Mouse (Mus musculus): ENCODE results near the gene Hspa12b. TPM values are rescaled to one million over a fixed set of nuclear protein-coding genes. Genes with fewer than 3 reads are reported as not detected.

The Hspa12b gene
- polyA plus RNA-seq, 1 experiment from 2014 or later: 3.3 TPM

DNA sequence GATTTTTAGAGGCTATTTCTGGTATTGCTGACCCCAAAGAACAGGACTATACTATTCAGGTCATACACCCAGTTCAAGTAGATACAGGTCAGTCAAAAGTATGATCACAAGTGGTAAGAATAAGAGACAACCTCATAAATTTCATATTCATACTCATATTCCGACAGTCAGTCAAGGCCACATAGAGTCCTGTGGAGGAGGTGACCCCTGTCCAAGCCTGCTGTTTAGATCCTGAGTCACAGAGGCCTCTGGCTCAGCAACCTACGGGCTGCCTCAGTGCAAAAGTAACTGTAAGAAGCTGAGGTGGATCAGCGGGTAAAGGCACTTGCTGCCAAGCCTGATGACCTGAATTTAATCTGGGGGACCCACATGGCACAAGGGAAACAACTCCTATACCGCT is 27.0 kb downstream of the Hspa12b start:
- no peak overlapping the region for H3K27ac ChIP-seq (ENCODE audit: low read depth, low read length)
- no peak overlapping the region for H3K4me3 ChIP-seq (ENCODE audit: low read depth, low read length)
- peaks cover 13% of the 10 kb centered on the region for H3K4me1 ChIP-seq (ENCODE audit: control insufficient read depth, insufficient read depth, low read length)
- H3K27me3 ChIP-seq (ENCODE audit: control insufficient read depth, insufficient read depth, low read length): no peaks in the 10 kb centered on the region
- no peak for ATAC-seq (ENCODE audit: low FRiP score)
- no peaks in the 10 kb centered on the region for H3K9me3 ChIP-seq (ENCODE audit: control insufficient read depth, low read length)
- WGBS: 94% methylated on average over 4 of the region's 4 CpGs
- no peak overlapping the region for H3K4me2 ChIP-seq
- no peak overlapping the region for H3K9ac ChIP-seq (ENCODE audit: low read length)
- peaks cover 13% of the 10 kb centered on the region for H3K36me3 ChIP-seq (ENCODE audit: control insufficient read depth, insufficient read depth, low read length)
- DNase-seq (ENCODE audit: low spot score, missing footprints): peak; percentile 66

DNA sequence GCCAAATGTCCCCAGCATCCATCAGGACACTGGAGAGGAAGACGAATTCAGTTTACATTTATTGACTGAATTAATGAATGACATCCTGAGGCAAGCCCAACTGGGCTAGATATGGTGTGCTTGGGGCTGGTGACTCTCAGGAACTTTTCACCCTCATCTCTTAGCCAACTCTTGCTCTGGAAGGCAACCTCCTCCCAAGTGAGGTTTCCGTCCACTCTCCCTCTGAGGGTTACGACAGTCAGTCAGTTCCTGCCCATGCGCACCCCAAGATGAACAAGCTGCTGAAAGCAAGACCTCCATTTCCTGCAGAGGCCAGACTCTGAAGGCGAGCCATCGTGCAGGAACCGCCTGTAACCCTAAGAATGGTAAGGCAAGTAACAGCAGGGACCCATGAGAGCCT is 29.9 kb downstream of the Hspa12b start:
- H3K4me1 ChIP-seq (ENCODE audit: control insufficient read depth, insufficient read depth, low read length): peaks cover 20% of the 10 kb centered on the region
- DNase-seq (ENCODE audit: low spot score, missing footprints) (no peak), ATAC-seq (ENCODE audit: low FRiP score) (no peak)
- no peak overlapping the region for H3K9ac ChIP-seq (ENCODE audit: low read length)
- 97% methylated on average over 7 of the region's 7 CpGs for WGBS
- H3K36me3 ChIP-seq (ENCODE audit: control insufficient read depth, insufficient read depth, low read length): peaks cover 5% of the 10 kb centered on the region; the same call in 1 of the 2 replicates
- H3K9me3 ChIP-seq (ENCODE audit: control insufficient read depth, low read length): no peaks in the 10 kb centered on the region
- no peaks in the 10 kb centered on the region for H3K27me3 ChIP-seq (ENCODE audit: control insufficient read depth, insufficient read depth, low read length)
- no peak overlapping the region for H3K4me3 ChIP-seq (ENCODE audit: low read depth, low read length)
- H3K27ac ChIP-seq (ENCODE audit: low read depth, low read length): no peak overlapping the region
- no peak overlapping the region for H3K4me2 ChIP-seq

DNA sequence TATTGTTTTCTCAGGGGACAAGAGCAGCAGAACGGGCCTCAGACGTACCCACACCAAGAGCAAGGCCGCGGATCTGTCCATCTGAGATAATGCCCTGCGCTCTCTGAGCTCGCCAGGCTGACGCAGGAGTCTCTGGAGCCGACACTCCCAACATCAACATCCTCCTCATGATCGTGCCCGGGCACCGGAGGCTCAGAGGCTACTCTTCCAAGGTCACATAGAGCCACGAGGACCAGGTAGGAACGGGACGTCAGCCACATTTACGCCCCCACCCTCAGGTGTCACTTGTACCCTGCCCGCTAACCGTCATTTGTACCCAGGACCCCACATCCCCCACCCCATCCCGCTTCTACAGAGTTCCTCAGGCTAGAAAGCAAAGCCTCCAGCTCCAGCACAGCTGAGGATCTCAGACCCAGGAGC is 32.4 kb downstream of the Hspa12b start:
- under 1% methylated on average over 18 of the region's 18 CpGs for WGBS
- Histone ChIP-seq H3K4me3 (ENCODE audit: low read depth, low read length) (peak overlapping the region; percentile 63), H3K4me2 (peak overlapping the region; percentile 85), H3K27ac (ENCODE audit: low read depth, low read length) (peak overlapping the region; percentile 32; the same call in 1 of the 2 replicates), H3K9me3 (ENCODE audit: control insufficient read depth, low read length) (no peaks in the 10 kb centered on the region), H3K4me1 (ENCODE audit: control insufficient read depth, insufficient read depth, low read length) (peaks cover 20% of the 10 kb centered on the region), H3K36me3 (ENCODE audit: control insufficient read depth, insufficient read depth, low read length) (no peaks in the 10 kb centered on the region), H3K27me3 (ENCODE audit: control insufficient read depth, insufficient read depth, low read length) (no peaks in the 10 kb centered on the region), H3K9ac (ENCODE audit: low read length) (peak overlapping the region; percentile 69)
- peak; percentile 74 for ATAC-seq (ENCODE audit: low FRiP score)
- DNase-seq (ENCODE audit: low spot score, missing footprints): no peak

DNA sequence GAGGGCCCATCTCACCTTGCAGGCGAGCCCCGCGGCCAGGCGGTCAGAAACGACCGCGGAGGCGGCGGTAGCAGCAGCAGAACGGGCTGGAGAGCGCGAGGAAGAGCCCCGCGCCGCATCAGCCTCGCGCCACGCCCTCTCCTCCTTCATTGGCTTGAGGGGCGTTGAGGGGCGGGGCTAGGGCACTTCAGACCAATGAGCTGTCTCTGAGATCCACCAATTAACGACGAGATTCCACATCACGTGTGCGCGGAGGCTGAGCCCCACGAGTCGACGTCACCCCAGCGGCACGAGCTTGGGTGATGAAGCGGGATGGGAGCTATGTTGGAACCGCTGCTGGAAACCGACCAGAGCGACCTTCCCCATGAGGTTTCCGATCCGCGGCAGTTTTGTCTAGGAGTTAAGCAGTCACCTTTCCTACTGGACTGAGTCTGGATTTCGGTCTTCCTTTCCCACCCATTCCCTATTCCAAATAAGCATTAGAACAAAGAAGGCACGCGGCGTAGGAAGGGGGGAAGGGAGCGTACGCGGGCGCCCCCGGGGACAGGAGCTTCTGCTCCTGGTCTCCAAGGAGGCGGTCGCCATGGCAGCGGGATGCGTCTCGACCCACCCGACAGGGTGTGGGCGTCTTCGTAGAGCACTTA is 33.0 kb downstream of the Hspa12b start, which contains the start of gene 1700037H04Rik:
Gene 1700037H04Rik, minus strand, starts transcription at position 144 of the 644 bp plus-strand sequence.
- peak within 1 kb of the TSS; percentile 90 for H3K27ac ChIP-seq (ENCODE audit: low read depth, low read length)
- peak within 1 kb of the TSS; percentile 72 for H3K9ac ChIP-seq (ENCODE audit: low read length)
- ATAC-seq (ENCODE audit: low FRiP score) (peak; percentile 97), DNase-seq (ENCODE audit: low spot score, missing footprints) (peak; percentile 99)
- no peaks in the 10 kb centered on the region for H3K9me3 ChIP-seq (ENCODE audit: control insufficient read depth, low read length)
- peak within 1 kb of the TSS; percentile 85 for H3K4me2 ChIP-seq
- under 1% methylated on average over 54 of the region's 54 CpGs for WGBS
- H3K4me1 ChIP-seq (ENCODE audit: control insufficient read depth, insufficient read depth, low read length): peaks cover 20% of the 10 kb centered on the region
- no peaks in the 10 kb centered on the region for H3K27me3 ChIP-seq (ENCODE audit: control insufficient read depth, insufficient read depth, low read length)
- H3K4me3 ChIP-seq (ENCODE audit: low read depth, low read length): peak within 1 kb of the TSS; percentile 63
- H3K36me3 ChIP-seq (ENCODE audit: control insufficient read depth, insufficient read depth, low read length): no peaks in the 10 kb centered on the region

DNA sequence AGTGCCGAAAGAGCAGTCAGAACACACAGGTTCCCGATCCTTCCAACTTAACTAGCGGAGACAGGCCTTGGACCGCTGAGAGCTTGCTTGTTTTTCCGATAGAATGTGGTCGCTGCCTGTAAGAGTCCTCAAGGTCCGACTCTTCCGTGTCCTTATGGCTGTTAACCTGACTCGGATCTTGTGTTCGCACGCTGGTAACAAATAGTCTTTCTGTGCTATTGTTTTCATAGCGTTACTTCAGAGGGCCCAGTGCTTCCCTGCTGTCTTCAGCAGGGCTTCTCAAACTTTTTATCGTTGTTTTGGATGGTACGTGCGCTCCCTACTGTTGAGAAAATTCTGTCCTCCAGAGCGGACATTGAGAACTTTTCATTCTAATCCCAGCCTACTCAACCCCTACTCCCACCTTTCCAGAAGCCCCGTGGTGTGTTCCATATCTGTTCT is 33.6 kb downstream of the Hspa12b start:
- Histone ChIP-seq H3K27ac (ENCODE audit: low read depth, low read length) (peak overlapping the region; percentile 90), H3K4me3 (ENCODE audit: low read depth, low read length) (peak overlapping the region; percentile 63), H3K4me2 (peak overlapping the region; percentile 68), H3K27me3 (ENCODE audit: control insufficient read depth, insufficient read depth, low read length) (no peaks in the 10 kb centered on the region), H3K36me3 (ENCODE audit: control insufficient read depth, insufficient read depth, low read length) (no peaks in the 10 kb centered on the region), H3K9ac (ENCODE audit: low read length) (peak overlapping the region; percentile 72), H3K9me3 (ENCODE audit: control insufficient read depth, low read length) (no peaks in the 10 kb centered on the region), H3K4me1 (ENCODE audit: control insufficient read depth, insufficient read depth, low read length) (peaks cover 20% of the 10 kb centered on the region)
- DNase-seq (ENCODE audit: low spot score, missing footprints): no peak
- no peak for ATAC-seq (ENCODE audit: low FRiP score)
- WGBS: 1% methylated on average over 17 of the region's 17 CpGs

DNA sequence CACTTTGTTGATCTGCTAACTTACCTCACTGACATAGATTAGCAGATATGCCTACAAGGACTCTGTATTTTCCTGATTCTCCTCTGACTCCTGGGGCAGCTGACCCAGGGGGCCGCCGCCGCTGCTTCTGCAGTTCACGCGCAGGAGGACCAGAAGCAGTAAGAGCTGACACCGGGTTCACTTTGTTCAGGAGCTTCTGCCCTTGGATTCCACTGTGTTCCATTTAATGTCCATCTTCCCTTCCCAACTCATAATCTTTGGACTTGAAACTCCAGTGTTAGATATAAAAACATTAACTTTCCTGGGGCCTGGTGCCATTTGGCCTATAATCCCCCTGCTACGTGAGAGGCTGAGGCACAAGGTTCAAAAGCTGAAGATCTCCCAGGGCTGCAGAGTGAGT is 36.8 kb downstream of the Hspa12b start:
- Histone ChIP-seq H3K9me3 (ENCODE audit: control insufficient read depth, low read length) (no peaks in the 10 kb centered on the region), H3K4me1 (ENCODE audit: control insufficient read depth, insufficient read depth, low read length) (peaks cover 8% of the 10 kb centered on the region), H3K36me3 (ENCODE audit: control insufficient read depth, insufficient read depth, low read length) (no peaks in the 10 kb centered on the region), H3K27ac (ENCODE audit: low read depth, low read length) (no peak overlapping the region), H3K9ac (ENCODE audit: low read length) (no peak overlapping the region), H3K4me2 (no peak overlapping the region), H3K4me3 (ENCODE audit: low read depth, low read length) (no peak overlapping the region), H3K27me3 (ENCODE audit: control insufficient read depth, insufficient read depth, low read length) (no peaks in the 10 kb centered on the region)
- no peak for ATAC-seq (ENCODE audit: low FRiP score)
- WGBS: 71% methylated on average over 7 of the region's 7 CpGs
- no peak for DNase-seq (ENCODE audit: low spot score, missing footprints)

DNA sequence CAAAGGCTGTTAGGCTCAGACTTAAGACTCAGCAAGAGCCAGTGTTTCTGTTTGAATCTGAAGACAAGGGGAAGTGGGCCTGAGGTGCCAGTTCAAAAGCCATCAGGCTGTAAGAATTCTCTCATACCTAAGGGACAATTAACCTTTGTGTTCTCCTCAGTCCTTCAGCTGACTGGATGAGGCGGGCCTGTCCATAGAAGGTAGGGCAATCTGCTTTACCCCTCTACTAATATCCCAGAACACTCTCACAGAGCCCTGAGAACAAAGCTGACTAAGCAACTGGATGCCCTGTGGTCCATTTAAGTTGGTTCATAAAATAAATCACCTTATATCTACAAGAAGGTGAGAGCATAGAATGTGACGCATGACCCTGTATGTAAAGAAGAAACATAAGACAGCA is 39.1 kb downstream of the Hspa12b start:
- WGBS: 89% methylated on average over 2 of the region's 2 CpGs
- Histone ChIP-seq H3K27ac (ENCODE audit: low read depth, low read length) (no peak overlapping the region), H3K27me3 (ENCODE audit: control insufficient read depth, insufficient read depth, low read length) (peaks cover 8% of the 10 kb centered on the region), H3K9me3 (ENCODE audit: control insufficient read depth, low read length) (no peaks in the 10 kb centered on the region), H3K4me2 (no peak overlapping the region), H3K9ac (ENCODE audit: low read length) (no peak overlapping the region), H3K4me3 (ENCODE audit: low read depth, low read length) (no peak overlapping the region), H3K36me3 (ENCODE audit: control insufficient read depth, insufficient read depth, low read length) (no peaks in the 10 kb centered on the region), H3K4me1 (ENCODE audit: control insufficient read depth, insufficient read depth, low read length) (0 out of 2 replicates have a peak, but pooled peaks cover 2% of the 10 kb centered on the region)
- no peak for DNase-seq (ENCODE audit: low spot score, missing footprints)
- ATAC-seq (ENCODE audit: low FRiP score): no peak

DNA sequence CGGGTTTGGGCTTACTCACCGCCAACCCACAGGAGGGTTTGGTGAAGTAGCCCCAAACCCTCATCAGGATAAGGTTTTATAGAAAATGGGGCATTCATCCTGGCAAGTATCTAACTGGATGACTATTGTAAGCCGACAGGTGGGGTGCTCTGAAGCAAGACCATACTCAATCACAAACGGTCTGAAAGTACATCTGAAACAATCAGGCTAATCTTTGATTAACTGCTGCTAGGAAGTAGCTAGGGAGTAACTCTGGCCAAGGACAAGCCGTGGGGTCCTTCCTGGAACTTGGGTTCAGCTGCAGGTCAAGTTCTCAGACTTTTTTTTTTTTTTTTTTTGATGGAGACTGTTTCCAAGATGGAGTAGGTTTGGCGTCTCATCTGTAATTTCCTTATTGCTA is 40.9 kb downstream of the Hspa12b start:
- no peak overlapping the region for H3K4me3 ChIP-seq (ENCODE audit: low read depth, low read length)
- 89% methylated on average over 6 of the region's 6 CpGs for WGBS

DNA sequence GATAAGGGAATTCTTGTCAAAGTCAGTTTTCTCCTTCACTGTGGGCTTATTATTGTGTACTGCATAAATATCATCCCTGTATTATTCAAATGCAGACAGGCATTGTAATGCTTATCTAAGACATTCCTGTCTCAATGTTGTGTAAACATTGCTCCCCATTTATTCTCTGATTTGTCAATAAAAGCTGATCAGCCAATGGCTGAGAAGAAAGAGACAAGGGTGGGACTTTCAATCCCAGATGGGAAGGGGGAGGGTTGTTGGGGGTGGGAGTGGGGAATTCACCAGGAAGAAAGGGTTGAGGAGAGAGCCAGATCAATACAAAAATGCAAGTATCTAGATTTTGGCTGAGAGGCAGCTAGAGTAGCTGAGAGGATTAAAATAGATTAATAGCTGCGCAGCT is 41.8 kb downstream of the Hspa12b start:
- Histone ChIP-seq H3K36me3 (ENCODE audit: control insufficient read depth, insufficient read depth, low read length) (no peaks in the 10 kb centered on the region), H3K27ac (ENCODE audit: low read depth, low read length) (no peak overlapping the region), H3K4me3 (ENCODE audit: low read depth, low read length) (no peak overlapping the region), H3K4me1 (ENCODE audit: control insufficient read depth, insufficient read depth, low read length) (peaks cover 9% of the 10 kb centered on the region), H3K27me3 (ENCODE audit: control insufficient read depth, insufficient read depth, low read length) (peaks cover 28% of the 10 kb centered on the region), H3K9ac (ENCODE audit: low read length) (no peak overlapping the region), H3K4me2 (no peak overlapping the region), H3K9me3 (ENCODE audit: control insufficient read depth, low read length) (no peaks in the 10 kb centered on the region)
- 79% methylated on average over 1 of the region's 1 CpGs for WGBS
- DNase-seq (ENCODE audit: low spot score, missing footprints): no peak
- peak; percentile 35; the same call in 1 of the 2 replicates for ATAC-seq (ENCODE audit: low FRiP score)

More for the DNA sequence above, 40.9 kb downstream of the Hspa12b start:
- DNase-seq (ENCODE audit: low spot score, missing footprints) (no peak), ATAC-seq (ENCODE audit: low FRiP score) (no peak)
- H3K9ac ChIP-seq (ENCODE audit: low read length): no peak overlapping the region
- peaks cover 26% of the 10 kb centered on the region for H3K27me3 ChIP-seq (ENCODE audit: control insufficient read depth, insufficient read depth, low read length)
- H3K27ac ChIP-seq (ENCODE audit: low read depth, low read length): no peak overlapping the region
- no peaks in the 10 kb centered on the region for H3K36me3 ChIP-seq (ENCODE audit: control insufficient read depth, insufficient read depth, low read length)
- H3K9me3 ChIP-seq (ENCODE audit: control insufficient read depth, low read length): no peaks in the 10 kb centered on the region
- H3K4me1 ChIP-seq (ENCODE audit: control insufficient read depth, insufficient read depth, low read length): peaks cover 9% of the 10 kb centered on the region
- no peak overlapping the region for H3K4me2 ChIP-seq

Measured in midbrain, embryonic 11.5 days (tissue).